Mouse (Mus musculus) intestine, embryonic 14.5 days (tissue): ENCODE measurements at regions not wholly inside any gene's neighbourhood (a gene's known extent, or its start where the extent isn't known, plus 50 kb on each side); places are given as distances from the start of the nearest gene placed in this dataset.
A peak's percentile ranks its signal among the peaks of the same experiment; 100 is the strongest.
"Not testable (repeated sequence)": the region's sequence is repeated elsewhere in the genome, so short reads cannot be mapped to it uniquely, and the experiment has no call there.

Experiments used
- ATAC-seq: fragments of 200-750 bp; cut with Nextera tagmentation; replicated peaks from 2 replicates; pipeline ENCODE4 v1.8.0; 2017; ENCODE audit warnings: low read depth, moderate number of reproducible peaks, moderate TSS enrichment, moderate library complexity; ENCODE audit not compliant: low FRiP score, low TSS enrichment
- DNase-seq: peaks from one replicate; pipeline ENCODE4 v3.0.0-alpha.2; 2018; ENCODE audit warnings: low spot score
- H3K27ac ChIP-seq: fragments of 300-500 bp; sonication (generic); 2 replicates; pipeline ENCODE4 v1.5.1; 2014; ENCODE audit warnings: low read depth, mild to moderate bottlenecking, control low read depth
- H3K27me3 ChIP-seq: fragments of 300-500 bp; sonication (generic); replicated peaks from 2 replicates; pipeline ENCODE4 v1.6.1; 2014; ENCODE audit warnings: low read length, control low read depth; ENCODE audit not compliant: control insufficient read depth, insufficient read depth
- H3K36me3 ChIP-seq: fragments of 300-500 bp; sonication (generic); 2 replicates; pipeline ENCODE4 v1.6.1; 2014; ENCODE audit warnings: low read length, control low read depth; ENCODE audit not compliant: control insufficient read depth, insufficient read depth
- H3K4me1 ChIP-seq: fragments of 300-500 bp; sonication (generic); replicated peaks from 2 replicates; pipeline ENCODE4 v1.6.1; 2014; ENCODE audit warnings: low read length, control low read depth, mixed read lengths; ENCODE audit not compliant: control insufficient read depth, insufficient read depth
- H3K4me2 ChIP-seq: fragments of 300-500 bp; sonication (generic); 2 replicates; pipeline ENCODE4 v1.6.1; 2014; ENCODE audit warnings: low read length
- H3K4me3 ChIP-seq: fragments of 300-500 bp; sonication (generic); 2 replicates; pipeline ENCODE4 v1.5.1; 2014; ENCODE audit warnings: low read depth, low read length, control low read depth, mixed read lengths
- H3K9ac ChIP-seq: fragments of 300-500 bp; sonication (generic); 2 replicates; pipeline ENCODE4 v1.6.1; 2014; ENCODE audit warnings: mild to moderate bottlenecking, low read length
- H3K9me3 ChIP-seq: fragments of 300-500 bp; sonication (generic); 2 replicates; pipeline ENCODE4 v1.6.1; 2016; ENCODE audit warnings: low read length, control low read depth; ENCODE audit not compliant: control insufficient read depth
- WGBS: fragments of 180-500 bp; shearing (Covaris S2); extraction: QIAGEN DNeasy Blood & Tissue Kit; methylation state at CpG from one replicate; pipeline ENCODE4 v1.1.7; 2014; 5-methylcytosine and 5-hydroxymethylcytosine counted together

DNA sequence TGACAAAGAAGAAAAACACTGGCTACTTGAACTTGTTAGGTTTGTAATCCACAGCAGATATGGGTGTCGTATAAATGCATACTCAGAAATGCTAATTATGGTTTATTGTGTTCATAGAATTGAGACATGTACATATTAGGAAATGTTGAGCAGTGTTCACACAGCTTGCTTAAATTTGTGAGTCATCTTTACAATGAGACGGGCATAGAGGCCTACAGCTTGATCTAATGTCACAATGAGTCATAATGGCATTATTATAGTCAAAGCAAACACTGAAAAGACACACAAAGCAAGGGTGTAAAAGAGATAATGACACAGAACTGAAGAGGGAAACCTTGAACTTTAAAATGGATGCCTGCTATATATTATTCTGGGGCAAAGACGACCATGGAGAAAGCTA, 103.7 kb upstream of the Akr1e1 start:
- Histone ChIP-seq H3K27me3 (no peaks in the 10 kb centered on the region), H3K9me3 (no peaks in the 10 kb centered on the region), H3K9ac (no peak overlapping the region), H3K27ac (no peak overlapping the region), H3K4me3 (no peak overlapping the region), H3K4me1 (no peaks in the 10 kb centered on the region), H3K4me2 (no peak overlapping the region), H3K36me3 (no peaks in the 10 kb centered on the region)
- DNase-seq: no peak
- WGBS: 55% methylated on average over 3 of the region's 3 CpGs
- 0 out of 2 replicates have a peak, but pooled peaks have one; percentile 55 for ATAC-seq

DNA sequence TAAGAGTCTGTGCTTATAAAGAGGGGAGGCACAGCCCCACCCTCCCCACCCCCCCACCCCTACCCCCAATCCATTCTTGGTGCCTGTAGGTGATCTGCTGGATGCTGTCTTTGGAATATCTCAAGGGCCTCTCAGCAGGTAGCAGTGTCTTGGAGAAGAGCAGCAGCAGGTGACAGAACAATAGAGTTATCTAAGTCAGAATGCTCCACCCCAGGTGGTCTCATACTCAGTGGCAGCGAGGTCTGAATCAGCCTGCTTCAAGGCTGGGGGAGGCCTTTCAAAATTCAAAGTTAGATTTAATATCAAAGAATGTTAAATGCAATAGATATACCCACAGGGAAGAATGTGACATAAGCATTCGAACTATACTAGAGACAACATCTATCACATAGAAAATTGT, 90.6 kb upstream of the Akr1e1 start:
- H3K27ac ChIP-seq, H3K4me1 ChIP-seq, H3K9me3 ChIP-seq, DNase-seq, H3K4me2 ChIP-seq, H3K9ac ChIP-seq, H3K27me3 ChIP-seq, ATAC-seq, H3K4me3 ChIP-seq, H3K36me3 ChIP-seq: not testable (repeated sequence)
- WGBS: 67% methylated on average over 2 of the region's 2 CpGs

DNA sequence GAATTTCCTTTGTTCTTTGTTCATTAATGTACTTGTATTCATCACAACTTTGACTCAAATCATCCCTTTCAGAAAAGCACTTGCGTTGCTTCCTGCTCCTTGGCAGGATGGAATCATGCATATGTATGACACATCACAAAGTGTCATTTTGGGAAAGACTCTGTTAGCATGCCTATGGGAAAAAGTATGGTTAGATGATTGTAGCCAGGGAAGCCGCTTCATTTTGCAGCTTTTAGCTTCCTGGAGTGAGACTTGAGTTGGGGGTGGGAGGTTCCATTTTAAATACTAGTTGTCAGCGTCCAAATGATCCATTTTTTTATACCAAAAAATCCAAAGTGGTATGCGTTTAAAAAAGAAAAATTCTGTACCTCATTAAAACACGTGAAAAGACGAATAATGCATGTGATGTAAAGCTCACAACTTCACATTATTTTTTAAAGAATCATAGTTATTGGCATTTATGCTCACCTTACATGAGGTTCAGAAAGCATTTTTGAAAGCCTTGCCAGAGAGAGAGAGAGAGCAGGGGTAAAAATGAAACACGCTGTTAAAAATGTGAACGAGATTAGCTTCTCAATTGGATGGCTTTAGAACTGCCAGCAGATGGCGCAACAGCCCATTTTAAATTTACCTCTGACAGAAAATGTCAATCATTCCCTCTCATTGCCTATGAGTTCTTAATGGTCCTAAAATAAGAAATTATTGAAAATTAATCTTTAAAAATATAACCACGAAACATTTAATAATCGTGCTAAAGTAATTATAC, 57.6 kb upstream of the Akr1e1 start:
- Histone ChIP-seq H3K27ac (no peak overlapping the region), H3K9ac (no peak overlapping the region), H3K36me3 (no peaks in the 10 kb centered on the region), H3K4me2 (no peak overlapping the region; the same call in 1 of the 2 replicates), H3K9me3 (no peaks in the 10 kb centered on the region), H3K27me3 (no peaks in the 10 kb centered on the region), H3K4me1 (no peaks in the 10 kb centered on the region), H3K4me3 (no peak overlapping the region)
- ATAC-seq (no peak), DNase-seq (no peak)
- WGBS: 34% methylated on average over 11 of the region's 11 CpGs

DNA sequence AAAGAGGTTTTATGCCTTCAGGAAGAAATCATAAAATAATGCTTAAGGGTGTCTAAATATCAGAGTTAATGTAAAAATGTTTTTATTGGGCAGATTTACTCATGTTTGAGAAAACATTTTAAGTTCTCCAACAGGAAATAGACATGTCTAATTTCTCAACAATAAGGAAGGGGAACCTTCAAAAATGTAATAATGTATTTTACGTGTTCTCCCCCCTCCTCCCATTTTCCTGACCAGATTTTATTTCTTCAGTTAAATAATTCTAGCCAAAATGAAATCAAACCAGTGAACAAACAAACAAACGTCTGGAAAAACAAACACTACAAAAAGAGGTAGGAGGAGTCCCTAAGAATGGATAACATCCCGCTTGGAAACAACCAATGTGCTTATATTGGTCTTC, 54.4 kb upstream of the Akr1e1 start:
- Histone ChIP-seq H3K4me3 (no peak overlapping the region), H3K9ac (no peak overlapping the region), H3K9me3 (no peaks in the 10 kb centered on the region), H3K4me1 (no peaks in the 10 kb centered on the region), H3K27ac (no peak overlapping the region), H3K4me2 (no peak overlapping the region), H3K27me3 (no peaks in the 10 kb centered on the region), H3K36me3 (no peaks in the 10 kb centered on the region)
- ATAC-seq (no peak), DNase-seq (no peak)
- 54% methylated on average over 3 of the region's 3 CpGs for WGBS

DNA sequence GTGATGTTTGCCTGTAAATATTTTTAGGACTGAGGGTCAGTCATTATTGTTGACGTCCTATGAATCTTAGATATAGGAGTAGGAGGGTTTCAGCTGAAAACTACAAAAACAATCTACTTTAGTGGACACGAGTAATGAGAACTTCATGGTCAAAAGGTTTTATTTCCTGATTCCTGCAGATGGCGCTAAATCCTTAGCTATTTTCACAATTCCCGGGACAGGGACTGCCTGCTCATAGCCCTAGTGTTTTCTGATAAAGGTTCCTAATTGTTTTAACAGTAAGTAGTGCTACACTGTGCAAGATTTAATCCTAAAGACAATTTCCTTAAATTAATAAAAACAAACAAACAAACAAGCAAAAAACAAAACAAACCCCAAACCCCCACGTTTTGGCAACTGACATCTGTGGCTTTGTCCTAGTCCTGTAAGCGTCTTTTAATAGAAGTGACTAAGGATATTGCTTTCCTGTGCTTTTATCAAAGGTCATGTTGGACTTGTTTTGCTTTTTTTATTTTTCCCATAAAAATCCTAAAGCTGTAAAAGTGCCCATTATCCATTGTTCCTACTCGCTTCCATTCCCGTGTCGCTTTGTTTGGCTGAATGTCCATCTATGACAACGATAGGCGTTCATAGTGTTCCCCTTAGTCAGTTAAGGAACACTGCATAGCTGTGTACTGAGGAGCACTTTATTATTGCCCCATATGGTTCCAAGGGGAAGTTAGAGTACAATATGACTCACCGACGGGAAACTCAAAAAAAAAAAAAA, 53.5 kb upstream of the Akr1e1 start:
- ATAC-seq: no peak
- 51% methylated on average over 13 of the region's 13 CpGs for WGBS
- Histone ChIP-seq H3K9ac (no peak overlapping the region), H3K4me2 (no peak overlapping the region), H3K27ac (no peak overlapping the region), H3K27me3 (no peaks in the 10 kb centered on the region), H3K4me3 (no peak overlapping the region), H3K36me3 (no peaks in the 10 kb centered on the region), H3K9me3 (no peaks in the 10 kb centered on the region), H3K4me1 (no peaks in the 10 kb centered on the region)
- no peak for DNase-seq
